Mouse (Mus musculus) hindbrain, embryonic 13.5 days (tissue): ENCODE measurements around the gene Gltpd2. TPM values are rescaled to one million over a fixed set of nuclear protein-coding genes. Genes with fewer than 3 reads are reported as not detected.
A peak's percentile ranks its signal among the peaks of the same experiment; 100 is the strongest.
"Not testable (repeated sequence)": the region's sequence is repeated elsewhere in the genome, so short reads cannot be mapped to it uniquely, and the experiment has no call there.

Source experiments
- ATAC-seq: fragments of 200-750 bp; cut with Nextera tagmentation; 2 replicates; pipeline ENCODE4 v1.8.0; 2017; ENCODE audit warnings: moderate TSS enrichment; ENCODE audit not compliant: low FRiP score
- H3K27ac ChIP-seq: fragments of 300-500 bp; sonication (generic); 2 replicates; pipeline ENCODE4 v1.5.1; 2015; ENCODE audit warnings: inconsistent platforms, mild to moderate bottlenecking, moderate library complexity
- H3K27me3 ChIP-seq: fragments of 300-500 bp; sonication (generic); 2 replicates; pipeline ENCODE4 v1.6.1; 2015; ENCODE audit warnings: mild to moderate bottlenecking, inconsistent platforms
- H3K36me3 ChIP-seq: fragments of 300-500 bp; sonication (generic); 2 replicates; pipeline ENCODE4 v1.6.1; 2015; ENCODE audit warnings: mild to moderate bottlenecking, inconsistent platforms
- H3K4me1 ChIP-seq: fragments of 300-500 bp; sonication (generic); replicated peaks from 2 replicates; pipeline ENCODE4 v1.6.1; 2015; ENCODE audit warnings: inconsistent platforms
- H3K4me2 ChIP-seq: fragments of 300-500 bp; sonication (generic); 2 replicates; pipeline ENCODE4 v1.6.1; 2015; ENCODE audit warnings: inconsistent platforms, mild to moderate bottlenecking, moderate library complexity
- H3K4me3 ChIP-seq: fragments of 300-500 bp; sonication (generic); 2 replicates; pipeline ENCODE4 v1.5.1; 2015; ENCODE audit warnings: mild to moderate bottlenecking, inconsistent platforms
- H3K9ac ChIP-seq: fragments of 300-500 bp; sonication (generic); 2 replicates; pipeline ENCODE4 v1.6.1; 2015; ENCODE audit warnings: mild to moderate bottlenecking, inconsistent platforms
- H3K9me3 ChIP-seq: fragments of 300-500 bp; sonication (generic); 2 replicates; pipeline ENCODE4 v1.6.1; 2016; ENCODE audit warnings: inconsistent platforms
- WGBS: fragments of 180-500 bp; shearing (Covaris S2); methylation state at CpG from one replicate; pipeline ENCODE4 v1.1.7; 2015; 5-methylcytosine and 5-hydroxymethylcytosine counted together
- polyA plus RNA-seq: library from polyadenylated mRNA; unstranded; fragments of >200 nt; fragmentation: Nextera tagmentation; extraction: Ambion mirVana; gene quantifications from 2 replicates; pipeline ENCODE4 v1.2.1, GENCODE M21; 2015

Gltpd2 gene
- 0.25 and 0.29 TPM in 2 replicates for polyA plus RNA-seq

GRCm38 (mm10) chr11:70518923-70519322 is at the start of gene Gltpd2:
Gltpd2 (plus strand) TSS chr11:70519196.
- peak within 1 kb of the TSS; percentile 24 for H3K4me3 ChIP-seq
- H3K9me3 ChIP-seq, result no peaks in the 10 kb centered on the region
- H3K36me3 ChIP-seq, result no peaks in the 10 kb centered on the region
- ATAC-seq, result no peak
- H3K4me1 ChIP-seq, result peaks cover 13% of the 10 kb centered on the region
- WGBS, result 78% methylated on average over 10 of the region's 10 CpGs
- peak within 1 kb of the TSS; percentile 56; the same call in 1 of the 2 replicates for H3K27ac ChIP-seq
- H3K9ac ChIP-seq, result peak within 1 kb of the TSS; percentile 63
- peak within 1 kb of the TSS; percentile 47 for H3K4me2 ChIP-seq
- H3K27me3 ChIP-seq, result peaks cover 15% of the 10 kb centered on the region

- Histone ChIP-seq H3K4me2 (no peak overlapping the region), H3K9me3 (no peaks in the 10 kb centered on the region), H3K4me1 (peaks cover 11% of the 10 kb centered on the region), H3K9ac (no peak overlapping the region), H3K27me3 (peaks cover 30% of the 10 kb centered on the region), H3K36me3 (no peaks in the 10 kb centered on the region), H3K4me3 (no peak overlapping the region), H3K27ac (no peak overlapping the region)
- ATAC-seq, result no peak
- 89% methylated on average over 3 of the region's 3 CpGs for WGBS
These were observed 49.2 kb upstream of the Gltpd2 start for GRCm38 (mm10) chr11:70469764-70470163.

- ATAC-seq, result no peak
- peaks cover under 1% of the 10 kb centered on the region; the same call in 1 of the 2 replicates for H3K27me3 ChIP-seq
- no peaks in the 10 kb centered on the region for H3K36me3 ChIP-seq
- H3K27ac ChIP-seq, result no peak overlapping the region
- H3K4me1 ChIP-seq, result no peaks in the 10 kb centered on the region
- H3K4me3 ChIP-seq, result no peak overlapping the region
- no peak overlapping the region for H3K4me2 ChIP-seq
- no peak overlapping the region for H3K9ac ChIP-seq
- H3K9me3 ChIP-seq, result no peaks in the 10 kb centered on the region
These were observed 46.3 kb upstream of the Gltpd2 start for GRCm38 (mm10) chr11:70472716-70473115.

- not testable (repeated sequence) for H3K36me3 ChIP-seq, H3K27ac ChIP-seq, ATAC-seq, H3K4me3 ChIP-seq, H3K4me2 ChIP-seq, H3K4me1 ChIP-seq, H3K9ac ChIP-seq, H3K27me3 ChIP-seq, H3K9me3 ChIP-seq
- 96% methylated on average over 5 of the region's 5 CpGs for WGBS
These were observed 45.7 kb upstream of the Gltpd2 start for GRCm38 (mm10) chr11:70473291-70473690.

- H3K27me3 ChIP-seq, result no peaks in the 10 kb centered on the region
- H3K4me2 ChIP-seq, result no peak overlapping the region
- H3K4me3 ChIP-seq, result no peak overlapping the region
- no peaks in the 10 kb centered on the region for H3K9me3 ChIP-seq
- no peaks in the 10 kb centered on the region for H3K36me3 ChIP-seq
- H3K27ac ChIP-seq, result no peak overlapping the region
- H3K4me1 ChIP-seq, result no peaks in the 10 kb centered on the region
- 86% methylated on average over 12 of the region's 12 CpGs for WGBS
- H3K9ac ChIP-seq, result no peak overlapping the region
- no peak for ATAC-seq
These were observed 44.0 kb upstream of the Gltpd2 start for GRCm38 (mm10) chr11:70474872-70475534.

- no peaks in the 10 kb centered on the region for H3K4me1 ChIP-seq
- no peaks in the 10 kb centered on the region for H3K27me3 ChIP-seq
- H3K4me3 ChIP-seq, result no peak overlapping the region
- H3K4me2 ChIP-seq, result no peak overlapping the region
- no peak for ATAC-seq
- H3K36me3 ChIP-seq, result no peaks in the 10 kb centered on the region
- no peak overlapping the region for H3K27ac ChIP-seq
- H3K9ac ChIP-seq, result no peak overlapping the region
- 58% methylated on average over 2 of the region's 2 CpGs for WGBS
- no peaks in the 10 kb centered on the region for H3K9me3 ChIP-seq
These were observed 33.5 kb upstream of the Gltpd2 start for GRCm38 (mm10) chr11:70485498-70485897.

- Histone ChIP-seq H3K4me3 (no peak overlapping the region), H3K27ac (no peak overlapping the region), H3K9me3 (no peaks in the 10 kb centered on the region), H3K36me3 (no peaks in the 10 kb centered on the region), H3K4me1 (no peaks in the 10 kb centered on the region), H3K4me2 (no peak overlapping the region), H3K27me3 (no peaks in the 10 kb centered on the region), H3K9ac (no peak overlapping the region)
- ATAC-seq, result no peak
- WGBS, result 50% methylated on average over 4 of the region's 4 CpGs
These were observed 31.2 kb upstream of the Gltpd2 start for GRCm38 (mm10) chr11:70487816-70488215.

- H3K9me3 ChIP-seq, result no peaks in the 10 kb centered on the region
- H3K27ac ChIP-seq, result no peak overlapping the region
- no peak overlapping the region for H3K4me2 ChIP-seq
- no peaks in the 10 kb centered on the region for H3K4me1 ChIP-seq
- H3K4me3 ChIP-seq, result no peak overlapping the region
- no peaks in the 10 kb centered on the region for H3K27me3 ChIP-seq
- H3K9ac ChIP-seq, result no peak overlapping the region
- H3K36me3 ChIP-seq, result no peaks in the 10 kb centered on the region
- ATAC-seq, result no peak
- WGBS, result 91% methylated on average over 3 of the region's 3 CpGs
These were observed 29.9 kb upstream of the Gltpd2 start for GRCm38 (mm10) chr11:70489138-70489537.

- no peaks in the 10 kb centered on the region for H3K9me3 ChIP-seq
- no peaks in the 10 kb centered on the region for H3K4me1 ChIP-seq
- ATAC-seq, result no peak
- no peak overlapping the region for H3K9ac ChIP-seq
- H3K27me3 ChIP-seq, result no peaks in the 10 kb centered on the region
- no peaks in the 10 kb centered on the region for H3K36me3 ChIP-seq
- 90% methylated on average over 6 of the region's 6 CpGs for WGBS
- H3K27ac ChIP-seq, result no peak overlapping the region
- H3K4me3 ChIP-seq, result no peak overlapping the region
- no peak overlapping the region for H3K4me2 ChIP-seq
These were observed 29.3 kb upstream of the Gltpd2 start for GRCm38 (mm10) chr11:70489684-70490083.

- Histone ChIP-seq H3K4me3 (no peak overlapping the region), H3K4me2 (no peak overlapping the region), H3K36me3 (no peaks in the 10 kb centered on the region), H3K9me3 (no peaks in the 10 kb centered on the region), H3K27me3 (0 out of 2 replicates have a peak, but pooled peaks cover under 1% of the 10 kb centered on the region), H3K4me1 (no peaks in the 10 kb centered on the region), H3K9ac (no peak overlapping the region), H3K27ac (no peak overlapping the region)
- no peak for ATAC-seq
- 73% methylated on average over 14 of the region's 14 CpGs for WGBS
These were observed 19.2 kb upstream of the Gltpd2 start for GRCm38 (mm10) chr11:70499566-70500475.

GRCm38 (mm10) chr11:70500476-70500812 is 18.6 kb upstream of the Gltpd2 start:
- Histone ChIP-seq H3K27me3 (0 out of 2 replicates have a peak, but pooled peaks cover 6% of the 10 kb centered on the region), H3K9ac (no peak overlapping the region), H3K4me1 (no peaks in the 10 kb centered on the region), H3K4me2 (no peak overlapping the region), H3K36me3 (no peaks in the 10 kb centered on the region), H3K9me3 (no peaks in the 10 kb centered on the region), H3K27ac (no peak overlapping the region), H3K4me3 (no peak overlapping the region)
- 96% methylated on average over 1 of the region's 1 CpGs for WGBS
- ATAC-seq, result no peak

GRCm38 (mm10) chr11:70502018-70502417 is 17.0 kb upstream of the Gltpd2 start:
- no peak overlapping the region for H3K27ac ChIP-seq
- no peak overlapping the region for H3K4me2 ChIP-seq
- 0 out of 2 replicates have a peak, but pooled peaks cover 6% of the 10 kb centered on the region for H3K27me3 ChIP-seq
- no peaks in the 10 kb centered on the region for H3K9me3 ChIP-seq
- H3K9ac ChIP-seq, result no peak overlapping the region
- H3K4me1 ChIP-seq, result no peaks in the 10 kb centered on the region
- ATAC-seq, result no peak
- H3K4me3 ChIP-seq, result no peak overlapping the region
- 75% methylated on average over 3 of the region's 3 CpGs for WGBS
- no peaks in the 10 kb centered on the region for H3K36me3 ChIP-seq
